Mouse (Mus musculus): ENCODE data around the gene Wapl.

- no peak for TF ChIP-seq CTCF (IDR thresholded peaks at IDR 0.05; ENCODE audit: low read depth, low read length)
- TF ChIP-seq POLR2A (IDR thresholded peaks at IDR 0.05; ENCODE audit: insufficient read depth, low read length) = no peak
These were observed 1.7 kb downstream of the Wapl start for GRCm38 (mm10) chr14:34675347-34675865.
